Mouse (Mus musculus) megakaryocyte, embryonic 14.5 days (primary cell): ENCODE data around the gene Olfr201. TPM values are rescaled to one million over a fixed set of nuclear protein-coding genes. Genes with fewer than 3 reads are reported as not detected.
"Not testable (repeated sequence)": the region's sequence is repeated elsewhere in the genome, so short reads cannot be mapped to it uniquely, and the experiment has no call there.

Source experiments
- H3K27me3 ChIP-seq: replicated peaks from 2 replicates; pipeline ENCODE3; 2012; ENCODE audit warnings: inconsistent platforms
- H3K36me3 ChIP-seq: replicated peaks from 2 replicates; pipeline ENCODE3; 2012; ENCODE audit warnings: low read length, inconsistent platforms, mixed read lengths
- H3K4me1 ChIP-seq: 2 replicates; pipeline ENCODE4 v1.6.1; 2012; ENCODE audit warnings: inconsistent platforms
- H3K4me3 ChIP-seq: replicated peaks from 2 replicates; pipeline ENCODE3; 2012; ENCODE audit warnings: moderate library complexity, mild to moderate bottlenecking, inconsistent platforms
- H3K9me3 ChIP-seq: 2 replicates; pipeline ENCODE4 v1.6.1; 2012; ENCODE audit warnings: inconsistent platforms
- FLI1 ChIP-seq: IDR thresholded peaks from 2 replicates; pipeline ENCODE4 v1.6.1; 2012; ENCODE audit warnings: low read length, inconsistent platforms, mixed read lengths
- GATA1 ChIP-seq: IDR thresholded peaks from 3 replicates; pipeline ENCODE4 v1.6.1; 2012; ENCODE audit warnings: mixed read lengths, low read length, inconsistent platforms, borderline replicate concordance
- polyA plus RNA-seq: library from polyadenylated mRNA; stranded (reverse); fragments of >175 nt; gene quantifications from 2 replicates; pipeline ENCODE4 v1.2.3, GENCODE M21; 2012; ENCODE audit warnings: low replicate concordance; ENCODE audit not compliant: insufficient read depth

Olfr201 gene
- polyA plus RNA-seq, result not detected in 2 replicates

DNA sequence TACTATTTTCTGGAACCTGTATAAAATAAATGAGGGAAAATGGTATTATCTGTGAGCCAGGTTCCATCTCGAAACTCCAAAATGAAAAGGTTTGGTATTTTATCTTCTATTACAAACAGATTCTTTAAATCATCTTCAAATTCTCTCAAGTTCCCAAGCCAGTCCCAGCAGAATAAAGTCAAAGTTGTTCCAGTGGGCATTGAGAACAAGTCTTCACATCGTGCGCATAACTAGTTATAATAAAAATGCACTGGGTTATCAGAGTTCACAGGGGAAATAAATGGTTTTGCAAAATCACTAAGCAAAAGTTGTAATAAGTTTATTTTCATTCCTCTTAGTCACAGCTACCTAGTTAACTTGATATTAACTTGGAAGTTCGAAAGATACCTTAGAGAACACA lies at the start of gene Olfr201:
TSS of gene Olfr201 (minus strand) at position 101 of the 400 bp plus-strand sequence.
- H3K4me3 ChIP-seq, H3K27me3 ChIP-seq, H3K9me3 ChIP-seq, H3K36me3 ChIP-seq, H3K4me1 ChIP-seq: not testable (repeated sequence)

DNA sequence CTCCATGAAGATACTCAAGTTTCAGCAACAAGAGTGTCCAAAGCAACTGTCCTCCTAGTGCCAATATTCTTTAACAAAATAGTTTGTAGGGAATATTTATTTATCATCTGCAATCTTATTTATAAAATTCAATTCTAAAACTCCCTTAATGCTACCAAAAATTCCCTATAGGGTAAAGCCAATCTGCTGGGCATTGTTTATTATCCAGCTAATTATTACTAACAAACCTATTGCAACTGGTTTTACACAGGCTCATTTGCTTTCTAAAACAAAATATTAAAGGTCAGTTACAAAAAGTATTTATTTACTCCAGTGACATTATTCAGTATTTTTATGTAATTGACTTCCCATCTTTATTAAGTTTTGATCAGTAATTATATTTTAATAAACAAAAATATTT lies 45.7 kb upstream of the Olfr201 start, which contains the start of gene Olfr204:
TSS of gene Olfr204 (minus strand) at position 101 of the 400 bp plus-strand sequence.
- Histone ChIP-seq H3K4me1 (no peaks in the 10 kb centered on the region), H3K4me3 (no peak within 1 kb of the TSS), H3K9me3 (no peaks in the 10 kb centered on the region), H3K36me3 (no peaks in the 10 kb centered on the region), H3K27me3 (no peaks in the 10 kb centered on the region)
- TF ChIP-seq GATA1 (no peak), FLI1 (no peak)

DNA sequence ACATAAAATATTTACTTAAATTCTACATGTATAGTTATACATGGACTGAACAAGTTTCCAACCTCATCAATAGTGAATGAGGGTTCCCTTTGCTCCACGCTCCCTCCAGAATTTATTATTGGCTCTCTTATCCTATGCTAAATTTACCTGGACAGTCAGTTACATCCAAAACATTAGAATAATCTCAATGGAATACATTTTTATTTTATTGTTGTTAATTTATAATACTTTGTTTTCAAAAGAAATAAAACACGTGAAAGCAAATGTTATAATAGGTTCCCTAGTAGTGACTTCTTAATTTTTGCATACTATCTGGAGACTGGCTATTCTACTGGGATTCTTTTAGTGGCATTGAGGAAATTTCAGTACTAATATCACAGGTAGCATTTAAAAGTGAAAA lies 26.1 kb upstream of the Olfr201 start, which contains the start of gene Olfr203:
TSS of gene Olfr203 (plus strand) at position 301 of the 400 bp plus-strand sequence.
- TF ChIP-seq FLI1, result no peak
- TF ChIP-seq GATA1, result no peak
- no peaks in the 10 kb centered on the region for H3K27me3 ChIP-seq
- no peaks in the 10 kb centered on the region for H3K36me3 ChIP-seq
- H3K4me3 ChIP-seq, result no peak within 1 kb of the TSS
- no peaks in the 10 kb centered on the region for H3K9me3 ChIP-seq
- H3K4me1 ChIP-seq, result no peaks in the 10 kb centered on the region

DNA sequence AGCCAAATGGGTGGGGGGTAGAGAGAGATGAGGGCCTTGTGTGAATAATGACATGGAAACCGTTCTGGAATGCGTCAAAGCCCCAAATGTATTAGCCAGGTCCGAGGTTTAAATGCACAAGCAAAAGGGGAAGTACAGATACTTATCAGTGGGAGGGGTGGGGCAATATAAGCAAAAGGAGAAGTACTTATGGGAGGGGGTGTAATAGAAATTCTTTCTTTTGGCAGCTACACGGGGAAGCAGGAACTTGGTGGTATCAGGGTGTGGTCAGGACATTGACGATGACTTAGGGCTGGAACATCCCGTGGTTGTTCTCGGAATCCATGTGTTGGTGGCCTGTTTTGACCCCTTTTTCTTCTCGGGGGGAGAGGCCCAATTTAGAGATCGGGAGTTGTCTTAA lies 15.1 kb upstream of the Olfr201 start:
- H3K4me1 ChIP-seq, H3K9me3 ChIP-seq, H3K4me3 ChIP-seq, H3K27me3 ChIP-seq, H3K36me3 ChIP-seq: not testable (repeated sequence)

DNA sequence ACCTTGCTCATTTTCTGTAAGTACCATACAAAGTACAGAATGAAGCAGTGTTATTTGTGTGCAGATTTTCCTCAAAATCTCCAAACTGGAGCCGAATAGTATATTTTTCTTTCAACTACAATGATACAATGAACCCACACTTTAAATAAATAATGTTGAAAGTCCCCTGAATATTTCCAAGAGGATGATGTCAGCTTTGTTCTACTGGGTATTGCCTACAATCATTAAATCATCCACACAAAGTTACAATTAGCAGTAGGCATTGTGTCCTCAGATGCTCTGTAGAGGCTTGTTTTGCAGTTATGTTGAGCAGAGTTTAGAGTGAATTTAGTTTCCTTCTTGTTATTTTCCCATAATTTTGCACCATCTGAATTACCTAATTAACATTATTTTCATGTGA lies 14.3 kb upstream of the Olfr201 start, which contains the start of gene Olfr202:
TSS of gene Olfr202 (minus strand) at position 101 of the 400 bp plus-strand sequence.
- H3K4me1 ChIP-seq, result no peaks in the 10 kb centered on the region
- no peaks in the 10 kb centered on the region for H3K27me3 ChIP-seq
- H3K36me3 ChIP-seq, result no peaks in the 10 kb centered on the region
- no peak within 1 kb of the TSS for H3K4me3 ChIP-seq
- TF ChIP-seq FLI1 (no peak), GATA1 (no peak)
- H3K9me3 ChIP-seq, result no peaks in the 10 kb centered on the region

DNA sequence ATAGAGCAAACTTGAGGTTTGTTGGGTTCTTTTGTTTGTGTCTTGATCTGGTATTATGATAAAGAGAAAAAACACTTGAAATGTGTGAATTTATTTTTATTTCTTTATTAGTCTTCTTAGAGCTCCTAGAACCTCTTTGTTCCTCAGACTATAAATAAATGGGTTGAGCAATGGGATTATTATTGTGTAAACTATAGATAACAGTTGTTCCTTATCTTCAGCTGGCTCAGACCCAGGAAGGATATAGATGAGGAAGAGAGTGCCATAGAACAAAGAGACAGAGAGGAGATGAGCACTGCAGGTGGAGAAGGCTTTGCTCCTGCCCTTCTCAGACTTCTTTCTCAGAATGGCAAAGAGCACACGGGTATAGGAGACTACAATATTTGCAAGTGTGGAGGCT lies 11.0 kb upstream of the Olfr201 start:
- no peak overlapping the region for H3K4me3 ChIP-seq
- H3K36me3 ChIP-seq, result no peaks in the 10 kb centered on the region
- H3K9me3 ChIP-seq, result peaks cover 2% of the 10 kb centered on the region; the same call in 1 of the 2 replicates
- no peaks in the 10 kb centered on the region for H3K27me3 ChIP-seq
- no peak for TF ChIP-seq GATA1
- TF ChIP-seq FLI1, result no peak
- no peaks in the 10 kb centered on the region for H3K4me1 ChIP-seq

DNA sequence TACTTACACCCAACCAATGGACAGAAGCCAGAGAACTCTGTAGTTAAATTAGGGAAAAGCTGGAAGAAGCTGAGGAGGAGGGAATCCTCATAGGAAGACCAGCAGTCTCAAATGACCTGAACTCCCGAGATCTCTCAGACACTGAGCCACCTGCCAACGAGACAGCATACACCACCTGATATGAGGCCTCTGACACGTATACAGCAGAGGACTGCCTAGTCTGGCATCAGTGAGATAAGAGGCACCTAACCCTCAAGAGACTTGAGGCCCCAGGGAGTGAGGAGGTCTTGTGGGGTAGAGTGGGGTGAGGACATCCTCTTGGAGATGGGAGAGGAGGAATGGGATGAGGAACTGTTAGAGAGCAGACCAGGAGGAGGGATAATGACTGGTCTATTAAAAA lies 8.1 kb upstream of the Olfr201 start:
- no peaks in the 10 kb centered on the region for H3K27me3 ChIP-seq
- no peaks in the 10 kb centered on the region for H3K36me3 ChIP-seq
- H3K9me3 ChIP-seq, result peaks cover 2% of the 10 kb centered on the region; the same call in 1 of the 2 replicates
- H3K4me1 ChIP-seq, result no peaks in the 10 kb centered on the region
- no peak overlapping the region for H3K4me3 ChIP-seq
- TF ChIP-seq FLI1, result no peak
- TF ChIP-seq GATA1, result no peak

DNA sequence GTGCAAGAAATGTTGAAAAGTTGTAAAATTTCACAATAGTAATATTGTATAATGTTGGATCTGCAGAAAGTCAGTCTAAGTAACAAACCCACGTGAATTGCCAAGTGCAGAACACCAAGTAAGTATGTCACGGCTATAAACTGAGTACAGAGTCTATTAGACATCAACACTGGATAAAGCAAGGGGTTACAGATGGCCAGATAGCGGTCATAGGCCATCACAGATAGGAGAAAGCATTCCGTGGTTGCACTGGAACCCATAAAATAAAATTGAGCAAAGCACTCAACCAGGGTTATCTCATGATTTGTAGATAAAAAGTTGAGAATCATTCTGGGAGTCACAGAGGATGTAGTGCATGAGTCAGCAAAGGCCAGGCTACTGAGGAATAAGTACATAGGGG lies 3.3 kb downstream of the Olfr201 start:
- H3K4me3 ChIP-seq, H3K27me3 ChIP-seq, H3K9me3 ChIP-seq, H3K36me3 ChIP-seq, H3K4me1 ChIP-seq: not testable (repeated sequence)

DNA sequence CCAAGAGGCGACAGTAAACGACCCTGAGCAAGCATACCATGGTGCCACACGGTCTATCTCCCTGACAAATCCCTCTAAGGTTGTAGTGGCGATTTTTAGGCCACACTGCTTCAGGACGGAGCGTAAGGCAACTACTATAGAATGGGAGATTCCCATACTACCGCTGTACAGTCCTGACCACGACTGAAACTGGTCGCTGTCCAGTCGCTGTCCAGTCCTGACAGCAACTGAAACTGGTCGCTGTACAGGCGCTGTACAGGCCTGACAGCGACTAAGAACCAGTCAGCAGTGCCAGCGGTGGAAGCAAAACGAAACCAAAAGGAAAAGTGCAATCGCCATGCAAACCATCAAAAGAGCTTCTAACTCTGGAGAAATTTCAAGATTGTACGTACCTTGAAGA lies 22.7 kb downstream of the Olfr201 start:
- no peaks in the 10 kb centered on the region for H3K4me1 ChIP-seq
- H3K27me3 ChIP-seq, result no peaks in the 10 kb centered on the region
- no peak overlapping the region for H3K4me3 ChIP-seq
- TF ChIP-seq FLI1 (no peak), GATA1 (no peak)
- H3K9me3 ChIP-seq, result peaks cover 11% of the 10 kb centered on the region
- no peaks in the 10 kb centered on the region for H3K36me3 ChIP-seq

DNA sequence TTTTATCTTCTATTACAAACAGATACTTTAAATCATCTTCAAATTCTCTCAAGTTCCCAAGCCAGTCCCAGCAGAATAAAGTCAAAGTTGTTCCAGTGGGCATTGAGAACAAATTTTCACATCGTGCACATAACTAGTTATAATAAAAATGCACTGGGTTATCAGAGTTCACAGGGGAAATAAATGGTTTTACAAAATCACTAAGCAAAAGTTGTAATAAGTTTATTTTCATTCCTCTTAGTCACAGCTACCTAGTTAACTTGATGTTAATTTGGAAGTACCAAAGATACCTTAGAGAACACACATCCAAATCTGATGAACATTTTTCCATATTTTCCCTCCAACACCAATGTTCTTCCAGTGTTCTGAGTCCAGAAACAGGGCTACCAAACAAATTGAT lies 52.8 kb downstream of the Olfr201 start, which contains the start of gene Olfr199:
TSS of gene Olfr199 (minus strand) at position 101 of the 400 bp plus-strand sequence.
- H3K4me1 ChIP-seq, H3K27me3 ChIP-seq, H3K4me3 ChIP-seq, H3K36me3 ChIP-seq, H3K9me3 ChIP-seq: not testable (repeated sequence)

DNA sequence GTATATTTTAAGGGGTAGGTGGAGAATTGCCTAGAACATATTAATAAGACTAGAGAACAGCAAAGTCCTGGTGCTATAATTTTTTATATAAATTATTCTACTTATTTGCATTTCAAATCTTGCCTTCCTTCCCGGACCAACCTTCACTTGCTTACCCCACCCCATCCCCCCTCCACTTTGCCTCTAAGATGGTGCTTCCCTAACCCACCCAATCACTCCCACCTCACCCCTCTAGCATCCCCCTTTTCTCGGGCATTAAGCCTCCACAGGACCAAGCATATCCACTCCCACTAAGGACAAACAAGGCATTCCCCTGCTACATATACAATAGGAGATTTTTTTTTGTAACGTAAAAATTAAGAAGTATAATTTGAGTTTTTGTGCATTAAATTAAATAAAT lies 54.6 kb downstream of the Olfr201 start:
- H3K27me3 ChIP-seq, H3K36me3 ChIP-seq, H3K4me1 ChIP-seq, H3K4me3 ChIP-seq, H3K9me3 ChIP-seq: not testable (repeated sequence)

Other genes with a start within 250 kb of the Olfr201 start
- gene Olfr186, start 242.3 kb downstream of the Olfr201 start, polyA plus RNA-seq, result not detected in 2 replicates
- gene Olfr187, start 232.9 kb downstream of the Olfr201 start, polyA plus RNA-seq, result not detected in 2 replicates
- not detected in 2 replicates for gene Olfr190, start 194.6 kb downstream of the Olfr201 start, polyA plus RNA-seq
- gene Olfr191, start 182.8 kb downstream of the Olfr201 start, polyA plus RNA-seq, result not detected in 2 replicates
- gene Olfr193, start 160.8 kb downstream of the Olfr201 start, polyA plus RNA-seq, result not detected in 2 replicates
- not detected in 2 replicates for gene Olfr194, start 151.6 kb downstream of the Olfr201 start, polyA plus RNA-seq
- not detected in 2 replicates for gene Olfr195, start 125.6 kb downstream of the Olfr201 start, polyA plus RNA-seq
- gene Olfr196, start 102.2 kb downstream of the Olfr201 start, polyA plus RNA-seq, result not detected in 2 replicates
- gene Olfr198, start 69.1 kb downstream of the Olfr201 start, polyA plus RNA-seq, result not detected in 2 replicates
- not detected in 2 replicates for gene Olfr199, start 52.9 kb downstream of the Olfr201 start, polyA plus RNA-seq
- not detected in 2 replicates for gene Olfr202, start 14.2 kb upstream of the Olfr201 start, polyA plus RNA-seq
- not detected in 2 replicates for gene Olfr203, start 26.2 kb upstream of the Olfr201 start, polyA plus RNA-seq
- gene Olfr204, start 45.6 kb upstream of the Olfr201 start, polyA plus RNA-seq, result not detected in 2 replicates
- not detected in 2 replicates for gene Olfr205, start 58.5 kb upstream of the Olfr201 start, polyA plus RNA-seq
- gene Olfr206, start 76.6 kb upstream of the Olfr201 start, polyA plus RNA-seq, result not detected in 2 replicates
- not detected in 2 replicates for gene Olfr209, start 91.4 kb upstream of the Olfr201 start, polyA plus RNA-seq
- not detected in 2 replicates for gene Gabrr3, start 134.7 kb upstream of the Olfr201 start, polyA plus RNA-seq
- gene Riox2, start 199.1 kb upstream of the Olfr201 start, polyA plus RNA-seq, result 2.3 TPM in 1 of 2 replicates, not detected in the other